Mouse (Mus musculus) neural tube, embryonic 15.5 days (tissue): ENCODE data around the gene Kcnj3. TPM values are rescaled to one million over a fixed set of nuclear protein-coding genes. Genes with fewer than 3 reads are reported as not detected.
"Not testable (repeated sequence)": the region's sequence is repeated elsewhere in the genome, so short reads cannot be mapped to it uniquely, and the experiment has no call there.

Experiments
- ATAC-seq: fragments of 200-750 bp; cut with Nextera tagmentation; 2 replicates; pipeline ENCODE4 v1.8.0; 2017; ENCODE audit warnings: mild to moderate bottlenecking, moderate TSS enrichment, moderate library complexity; ENCODE audit not compliant: low FRiP score
- H3K27ac ChIP-seq: fragments of 300-500 bp; sonication (generic); replicated peaks from 2 replicates; pipeline ENCODE4 v1.5.1; 2015; ENCODE audit warnings: mild to moderate bottlenecking, inconsistent platforms
- H3K27me3 ChIP-seq: fragments of 300-500 bp; sonication (generic); replicated peaks from 2 replicates; pipeline ENCODE4 v1.6.1; 2015; ENCODE audit warnings: inconsistent platforms
- H3K36me3 ChIP-seq: fragments of 300-500 bp; sonication (generic); 2 replicates; pipeline ENCODE4 v1.6.1; 2015; ENCODE audit warnings: inconsistent platforms
- H3K4me1 ChIP-seq: fragments of 300-500 bp; sonication (generic); 2 replicates; pipeline ENCODE4 v1.6.1; 2015; ENCODE audit warnings: inconsistent platforms
- H3K4me2 ChIP-seq: fragments of 300-500 bp; sonication (generic); 2 replicates; pipeline ENCODE4 v1.6.1; 2015; ENCODE audit warnings: inconsistent platforms, mild to moderate bottlenecking, moderate library complexity
- H3K4me3 ChIP-seq: fragments of 300-500 bp; sonication (generic); replicated peaks from 2 replicates; pipeline ENCODE4 v1.5.1; 2015; ENCODE audit warnings: mild to moderate bottlenecking, inconsistent platforms
- H3K9ac ChIP-seq: fragments of 300-500 bp; sonication (generic); replicated peaks from 2 replicates; pipeline ENCODE4 v1.6.1; 2015; ENCODE audit warnings: mild to moderate bottlenecking, inconsistent platforms
- H3K9me3 ChIP-seq: fragments of 300-500 bp; sonication (generic); replicated peaks from 2 replicates; pipeline ENCODE4 v1.6.1; 2016; ENCODE audit warnings: inconsistent platforms
- WGBS: fragments of 180-500 bp; shearing (Covaris S2); methylation state at CpG from one replicate; pipeline ENCODE4 v1.1.7; 2015; ENCODE audit warnings: mixed read lengths; 5-methylcytosine and 5-hydroxymethylcytosine counted together
- polyA plus RNA-seq: library from polyadenylated mRNA; unstranded; fragments of >200 nt; fragmentation: Nextera tagmentation; extraction: Ambion mirVana; gene quantifications from 2 replicates; pipeline ENCODE4 v1.2.1, GENCODE M21; 2015

Kcnj3 gene
- polyA plus RNA-seq, 1 experiment from 2014 or later, result 5.0 TPM

GRCm38 (mm10) chr2:55450774-55451173, 15.0 kb downstream of the Kcnj3 start:
- Histone ChIP-seq H3K27me3 (no peaks in the 10 kb centered on the region), H3K9me3 (no peaks in the 10 kb centered on the region), H3K4me1 (no peaks in the 10 kb centered on the region), H3K4me2 (no peak overlapping the region), H3K36me3 (no peaks in the 10 kb centered on the region), H3K9ac (no peak overlapping the region), H3K4me3 (no peak overlapping the region), H3K27ac (no peak overlapping the region)
- 36% methylated on average over 1 of the region's 1 CpGs for WGBS
- no peak for ATAC-seq

DNA sequence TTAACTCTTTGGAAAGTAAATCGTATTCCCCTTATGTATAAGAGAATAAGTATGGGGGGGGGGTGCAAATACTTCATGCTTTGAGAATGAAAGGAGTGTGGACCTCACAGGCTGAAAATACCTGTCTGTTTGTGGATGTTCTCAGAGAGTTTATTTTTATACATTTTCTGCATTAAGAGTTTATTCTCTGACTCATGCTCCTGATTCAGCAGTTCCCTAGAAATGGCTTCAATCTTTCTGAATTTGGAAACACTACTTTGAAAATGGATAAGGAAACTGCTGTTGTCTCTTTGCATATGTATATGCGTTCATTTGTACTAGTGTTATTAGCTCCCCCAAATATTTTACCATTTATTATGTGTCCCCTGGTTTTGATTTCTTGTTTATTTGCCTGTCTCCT, 23.4 kb downstream of the Kcnj3 start:
- no peak overlapping the region for H3K9ac ChIP-seq
- H3K4me2 ChIP-seq, result no peak overlapping the region
- no peak overlapping the region for H3K4me3 ChIP-seq
- H3K27me3 ChIP-seq, result no peaks in the 10 kb centered on the region
- no peak overlapping the region for H3K27ac ChIP-seq
- no peak for ATAC-seq
- WGBS, result 91% methylated on average over 2 of the region's 2 CpGs
- no peaks in the 10 kb centered on the region for H3K9me3 ChIP-seq
- H3K4me1 ChIP-seq, result no peaks in the 10 kb centered on the region
- no peaks in the 10 kb centered on the region for H3K36me3 ChIP-seq

GRCm38 (mm10) chr2:55469141-55469540, 33.4 kb downstream of the Kcnj3 start:
- Histone ChIP-seq H3K9ac (no peak overlapping the region), H3K27ac (no peak overlapping the region), H3K36me3 (no peaks in the 10 kb centered on the region), H3K4me2 (no peak overlapping the region), H3K4me1 (no peaks in the 10 kb centered on the region), H3K9me3 (no peaks in the 10 kb centered on the region), H3K27me3 (no peaks in the 10 kb centered on the region), H3K4me3 (no peak overlapping the region)
- ATAC-seq, result no peak
- 64% methylated on average over 2 of the region's 2 CpGs for WGBS

DNA sequence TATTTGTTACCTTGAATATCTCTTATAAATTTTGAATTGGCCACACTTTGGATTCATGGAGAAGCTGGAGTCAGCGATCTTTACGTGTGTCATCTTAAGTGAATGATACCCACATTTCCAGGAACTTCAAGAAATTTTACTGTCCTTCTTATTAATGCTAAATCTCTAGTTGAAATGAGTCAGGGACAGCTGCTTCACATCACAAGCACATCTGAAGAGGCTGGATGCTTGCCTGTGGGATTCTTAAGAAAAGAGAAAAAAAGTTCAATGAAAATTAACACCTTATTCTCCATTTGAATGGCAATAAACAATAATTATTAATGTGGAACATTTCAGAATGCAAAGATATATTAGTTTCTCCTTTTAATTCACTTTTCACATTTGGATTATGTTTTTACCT, 34.2 kb downstream of the Kcnj3 start:
- Histone ChIP-seq H3K9ac (no peak overlapping the region), H3K27me3 (no peaks in the 10 kb centered on the region), H3K4me3 (no peak overlapping the region), H3K9me3 (no peaks in the 10 kb centered on the region), H3K4me2 (no peak overlapping the region), H3K4me1 (no peaks in the 10 kb centered on the region), H3K27ac (no peak overlapping the region), H3K36me3 (no peaks in the 10 kb centered on the region)
- WGBS, result 97% methylated on average over 2 of the region's 2 CpGs
- no peak for ATAC-seq

GRCm38 (mm10) chr2:55479511-55479910, 43.7 kb downstream of the Kcnj3 start:
- WGBS, result 80% methylated on average over 4 of the region's 4 CpGs
- Histone ChIP-seq H3K4me2 (no peak overlapping the region), H3K36me3 (no peaks in the 10 kb centered on the region)

GRCm38 (mm10) chr2:55479933-55480601, 44.3 kb downstream of the Kcnj3 start:
- no peak for ATAC-seq
- no peak overlapping the region for H3K27ac ChIP-seq
- no peak overlapping the region for H3K9ac ChIP-seq
- no peak overlapping the region for H3K4me3 ChIP-seq
- H3K27me3 ChIP-seq, result no peaks in the 10 kb centered on the region
- no peaks in the 10 kb centered on the region for H3K9me3 ChIP-seq
- H3K4me1 ChIP-seq, result no peaks in the 10 kb centered on the region
- H3K36me3 ChIP-seq, result no peaks in the 10 kb centered on the region
- WGBS, result 51% methylated on average over 4 of the region's 4 CpGs
- no peak overlapping the region for H3K4me2 ChIP-seq

More at GRCm38 (mm10) chr2:55479511-55479910, 43.7 kb downstream of the Kcnj3 start:
- Histone ChIP-seq H3K27ac (no peak overlapping the region), H3K9ac (no peak overlapping the region), H3K27me3 (no peaks in the 10 kb centered on the region), H3K4me3 (no peak overlapping the region), H3K9me3 (no peaks in the 10 kb centered on the region), H3K4me1 (no peaks in the 10 kb centered on the region)
- no peak for ATAC-seq

- H3K27ac ChIP-seq, result no peak overlapping the region
- no peak overlapping the region for H3K4me2 ChIP-seq
- no peaks in the 10 kb centered on the region for H3K9me3 ChIP-seq
- no peaks in the 10 kb centered on the region for H3K36me3 ChIP-seq
- ATAC-seq, result no peak
- no peak overlapping the region for H3K4me3 ChIP-seq
- no peaks in the 10 kb centered on the region for H3K27me3 ChIP-seq
- no peaks in the 10 kb centered on the region for H3K4me1 ChIP-seq
- no peak overlapping the region for H3K9ac ChIP-seq
Observed at GRCm38 (mm10) chr2:55480602-55480965, 44.8 kb downstream of the Kcnj3 start.

DNA sequence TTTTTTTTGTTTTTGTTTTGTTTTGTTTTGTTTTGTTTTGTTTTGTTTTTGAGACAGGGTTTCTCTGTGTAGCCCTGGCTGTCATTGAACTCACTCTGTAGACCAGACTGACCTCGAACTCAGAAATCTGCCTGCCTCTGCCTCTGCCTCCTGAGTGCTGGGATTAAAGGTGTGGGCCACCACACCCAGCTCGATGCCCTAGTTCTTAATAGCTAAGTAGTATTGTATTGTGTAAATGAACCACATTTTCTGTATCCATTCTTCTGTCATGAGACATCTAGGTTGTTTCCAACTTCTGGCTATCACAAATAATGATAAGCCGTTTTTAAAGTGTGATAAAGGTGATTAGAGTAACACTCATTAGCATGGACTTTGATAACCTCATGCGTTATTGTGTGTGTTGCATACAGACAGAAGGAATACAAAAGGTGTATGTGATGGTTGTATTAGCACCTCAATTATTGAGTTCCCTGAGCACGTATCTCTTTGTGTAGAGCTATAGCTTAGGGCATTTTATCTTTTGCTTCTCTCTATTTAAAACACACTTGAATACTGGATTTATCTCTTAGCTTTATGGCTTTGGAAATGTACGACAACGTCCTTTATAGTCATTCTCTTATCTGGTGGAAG, 49.8 kb downstream of the Kcnj3 start:
- H3K9ac ChIP-seq, ATAC-seq, H3K36me3 ChIP-seq, H3K9me3 ChIP-seq, H3K4me3 ChIP-seq, H3K4me2 ChIP-seq, H3K4me1 ChIP-seq, H3K27me3 ChIP-seq, H3K27ac ChIP-seq: not testable (repeated sequence)
- WGBS, result 83% methylated on average over 7 of the region's 7 CpGs

GRCm38 (mm10) chr2:55503390-55504176, 67.8 kb downstream of the Kcnj3 start:
- H3K27me3 ChIP-seq, result no peaks in the 10 kb centered on the region
- 77% methylated on average over 9 of the region's 9 CpGs for WGBS

DNA sequence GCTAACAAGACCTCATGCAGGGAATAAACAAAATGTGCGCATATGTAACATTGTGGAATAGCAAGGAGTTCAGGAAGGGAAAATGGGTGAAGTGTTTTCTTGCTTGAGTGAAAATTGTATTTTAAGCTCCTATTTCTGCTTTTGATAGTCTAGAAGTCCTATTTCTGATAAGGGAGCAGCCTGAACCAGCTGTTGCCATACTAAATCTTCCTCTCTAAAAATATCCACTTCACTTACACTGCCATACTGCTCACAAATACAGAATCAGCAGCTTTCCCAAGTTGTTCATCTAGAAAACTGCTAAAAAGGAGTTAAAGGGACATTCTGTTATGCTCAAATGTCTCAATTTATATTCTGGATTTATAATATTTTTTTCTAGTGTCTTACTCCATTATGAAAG, 69.9 kb downstream of the Kcnj3 start:
- H3K36me3 ChIP-seq, result no peaks in the 10 kb centered on the region
- H3K9me3 ChIP-seq, result no peaks in the 10 kb centered on the region

More at GRCm38 (mm10) chr2:55503390-55504176, 67.8 kb downstream of the Kcnj3 start:
- no peak overlapping the region for H3K4me3 ChIP-seq
- no peak overlapping the region for H3K9ac ChIP-seq
- H3K27ac ChIP-seq, result no peak overlapping the region
- no peaks in the 10 kb centered on the region for H3K4me1 ChIP-seq
- no peak overlapping the region for H3K4me2 ChIP-seq
- H3K9me3 ChIP-seq, result no peaks in the 10 kb centered on the region
- H3K36me3 ChIP-seq, result no peaks in the 10 kb centered on the region
- ATAC-seq, result no peak

GRCm38 (mm10) chr2:55517297-55517696, 81.5 kb downstream of the Kcnj3 start:
- no peaks in the 10 kb centered on the region for H3K9me3 ChIP-seq
- H3K9ac ChIP-seq, result no peak overlapping the region
- H3K27ac ChIP-seq, result no peak overlapping the region
- no peaks in the 10 kb centered on the region for H3K36me3 ChIP-seq
- H3K4me3 ChIP-seq, result no peak overlapping the region
- no peak for ATAC-seq
- no peaks in the 10 kb centered on the region for H3K27me3 ChIP-seq
- no peaks in the 10 kb centered on the region for H3K4me1 ChIP-seq
- no peak overlapping the region for H3K4me2 ChIP-seq

More for the DNA sequence above, 69.9 kb downstream of the Kcnj3 start:
- 88% methylated on average over 1 of the region's 1 CpGs for WGBS
- Histone ChIP-seq H3K27ac (no peak overlapping the region), H3K27me3 (no peaks in the 10 kb centered on the region), H3K9ac (no peak overlapping the region), H3K4me2 (no peak overlapping the region), H3K4me1 (no peaks in the 10 kb centered on the region), H3K4me3 (no peak overlapping the region)
- ATAC-seq, result no peak
